Mouse (Mus musculus) limb, embryonic 14.5 days (tissue): ENCODE results near the gene Cuedc1. TPM values are rescaled to one million over a fixed set of nuclear protein-coding genes. Genes with fewer than 3 reads are reported as not detected.

ENCODE experiments used
- ATAC-seq: fragments of 200-750 bp; cut with Nextera tagmentation; 2 replicates; pipeline ENCODE4 v1.8.0; 2017; ENCODE audit warnings: low read depth, moderate number of reproducible peaks, moderate TSS enrichment; ENCODE audit not compliant: low FRiP score
- DNase-seq: peaks from one replicate; pipeline ENCODE4 v3.0.0-alpha.2; 2015; ENCODE audit warnings: low spot score
- H3K27ac ChIP-seq: fragments of 300-500 bp; sonication (generic); replicated peaks from 2 replicates; pipeline ENCODE4 v1.5.1; 2014; ENCODE audit warnings: low read depth, mild to moderate bottlenecking, low read length, moderate library complexity, mixed read lengths
- H3K27me3 ChIP-seq: fragments of 300-500 bp; sonication (generic); 2 replicates; pipeline ENCODE4 v1.6.1; 2014; ENCODE audit warnings: low read length, mixed read lengths; ENCODE audit not compliant: control insufficient read depth, insufficient read depth
- H3K36me3 ChIP-seq: fragments of 300-500 bp; sonication (generic); 2 replicates; pipeline ENCODE4 v1.6.1; 2014; ENCODE audit warnings: mild to moderate bottlenecking, low read length, moderate library complexity, mixed read lengths; ENCODE audit not compliant: control insufficient read depth, insufficient read depth
- H3K4me1 ChIP-seq: fragments of 300-500 bp; sonication (generic); 2 replicates; pipeline ENCODE4 v1.6.1; 2014; ENCODE audit warnings: antibody characterized with exemption, low read length, mixed read lengths; ENCODE audit not compliant: control insufficient read depth, insufficient read depth
- H3K4me2 ChIP-seq: fragments of 300-500 bp; sonication (generic); replicated peaks from 2 replicates; pipeline ENCODE4 v1.6.1; 2014; ENCODE audit warnings: low read depth, mild to moderate bottlenecking, low read length, moderate library complexity; ENCODE audit not compliant: severe bottlenecking
- H3K4me3 ChIP-seq: fragments of 300-500 bp; sonication (generic); replicated peaks from 2 replicates; pipeline ENCODE4 v1.5.1; 2014; ENCODE audit warnings: low read length
- H3K9ac ChIP-seq: fragments of 300-500 bp; sonication (generic); 2 replicates; pipeline ENCODE4 v1.6.1; 2014; ENCODE audit warnings: mild to moderate bottlenecking, low read depth, low read length, moderate library complexity; ENCODE audit not compliant: severe bottlenecking
- H3K9me3 ChIP-seq: fragments of 300-500 bp; sonication (generic); 2 replicates; pipeline ENCODE4 v1.6.1; 2016; ENCODE audit warnings: low read length; ENCODE audit not compliant: control insufficient read depth
- POLR2A ChIP-seq: fragments of 200-500 bp; IDR thresholded peaks from 2 replicates; pipeline ENCODE4 v1.8.0; 2012; ENCODE audit warnings: inconsistent platforms, mild to moderate bottlenecking, moderate library complexity, borderline replicate concordance; ENCODE audit not compliant: insufficient read depth, insufficient read length; ENCODE audit errors: extremely low read depth
- WGBS: fragments of 180-500 bp; shearing (Covaris S2); extraction: QIAGEN DNeasy Blood & Tissue Kit; methylation state at CpG from one replicate; pipeline ENCODE4 v1.1.7; 2014; 5-methylcytosine and 5-hydroxymethylcytosine counted together
- polyA plus RNA-seq, 2 experiments: library from polyadenylated mRNA; depleted of rRNA in 1 of 2; stranded (reverse) in 1 of 2; unstranded in 1 of 2; fragments of >200 nt; fragmentation: Nextera tagmentation in 1 of 2; extraction: Ambion mirVana in 1 of 2; gene quantifications; 2 replicates each; pipeline versions ENCODE4 v1.2.1 to v1.2.3; 2012 to 2014

Cuedc1 gene
- polyA plus RNA-seq, 2 experiments, result 20.9 to 40.6 TPM

DNA sequence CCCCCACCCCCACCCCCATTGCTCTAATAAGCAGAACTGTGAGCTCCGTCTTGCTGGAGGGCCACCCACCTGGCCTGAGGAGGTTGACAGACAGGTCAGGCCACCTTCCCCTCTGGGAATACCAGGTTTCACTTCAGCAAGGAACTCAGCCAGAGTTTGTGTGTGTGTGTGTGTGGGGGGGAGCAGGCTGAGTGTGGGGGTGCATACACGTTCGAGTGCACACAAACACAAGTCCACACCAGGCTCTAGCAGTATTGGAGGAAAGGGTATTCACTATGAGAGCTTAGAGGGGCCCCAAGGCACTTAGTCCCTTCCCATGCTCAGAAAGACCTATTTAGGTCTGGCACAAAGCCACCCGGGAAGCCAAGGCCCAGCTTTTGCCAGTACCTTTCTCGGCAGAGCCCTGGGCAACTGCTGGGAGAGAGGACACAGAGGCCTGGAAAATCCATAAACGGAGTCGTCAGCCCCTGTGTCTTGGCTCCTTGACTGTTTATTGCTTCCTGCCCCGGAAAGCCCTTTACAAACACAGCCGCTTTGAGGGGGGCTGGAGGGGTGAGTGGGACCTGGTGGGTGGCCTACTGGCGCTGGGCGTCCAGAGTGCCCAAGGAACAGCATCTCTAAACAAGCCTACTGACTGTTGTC is 50.9 kb downstream of the Cuedc1 start:
- TF ChIP-seq POLR2A, result no peak
- no peaks in the 10 kb centered on the region for H3K36me3 ChIP-seq
- H3K27me3 ChIP-seq, result no peaks in the 10 kb centered on the region
- peak; percentile 63 for DNase-seq
- whole genome bisulfite sequencing, result 6% methylated on average over 11 of the region's 11 CpGs
- no peaks in the 10 kb centered on the region for H3K9me3 ChIP-seq
- H3K27ac ChIP-seq, result peak overlapping the region; percentile 66
- peak overlapping the region; percentile 28; the same call in 1 of the 2 replicates for H3K9ac ChIP-seq
- peak overlapping the region; percentile 22 for H3K4me2 ChIP-seq
- H3K4me1 ChIP-seq, result peaks cover 61% of the 10 kb centered on the region
- ATAC-seq, result peak; percentile 69
- H3K4me3 ChIP-seq, result no peak overlapping the region

GRCm38 (mm10) chr11:88151379-88152155 is 53.7 kb downstream of the Cuedc1 start:
- H3K27ac ChIP-seq, result peak overlapping the region; percentile 71
- no peak for DNase-seq
- no peaks in the 10 kb centered on the region for H3K36me3 ChIP-seq
- H3K4me2 ChIP-seq, result no peak overlapping the region
- 28% methylated on average over 7 of the region's 7 CpGs for WGBS
- no peak for TF ChIP-seq POLR2A
- peaks cover 71% of the 10 kb centered on the region for H3K4me1 ChIP-seq
- H3K4me3 ChIP-seq, result no peak overlapping the region
- H3K9ac ChIP-seq, result no peak overlapping the region
- H3K27me3 ChIP-seq, result no peaks in the 10 kb centered on the region
- no peak for ATAC-seq
- no peaks in the 10 kb centered on the region for H3K9me3 ChIP-seq

DNA sequence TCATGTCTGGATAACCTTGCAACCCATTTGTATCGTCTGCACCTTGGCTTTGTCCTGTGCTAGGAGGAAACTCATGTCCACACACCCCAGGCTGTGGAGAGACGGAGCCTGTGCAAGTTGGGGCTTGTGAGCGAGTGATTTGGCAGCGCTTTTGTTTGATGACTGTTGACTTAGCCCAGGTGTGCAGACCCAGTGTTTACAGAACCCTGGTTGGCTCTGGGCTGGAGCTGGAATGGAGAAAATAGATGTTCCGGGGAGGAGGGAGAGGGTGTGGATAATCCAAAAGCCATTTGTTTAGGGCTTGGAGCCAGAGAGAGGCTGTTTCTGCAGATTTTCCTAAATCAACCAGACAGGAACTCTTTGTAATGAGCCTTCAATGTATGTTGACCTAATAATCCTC is 56.0 kb downstream of the Cuedc1 start:
- WGBS, result 49% methylated on average over 5 of the region's 5 CpGs
- Histone ChIP-seq H3K4me1 (peaks cover 60% of the 10 kb centered on the region), H3K36me3 (no peaks in the 10 kb centered on the region), H3K27ac (peak overlapping the region; percentile 34; the same call in 1 of the 2 replicates), H3K9ac (no peak overlapping the region), H3K9me3 (no peaks in the 10 kb centered on the region), H3K4me2 (no peak overlapping the region), H3K27me3 (no peaks in the 10 kb centered on the region), H3K4me3 (no peak overlapping the region)
- ATAC-seq, result 0 out of 2 replicates have a peak, but pooled peaks have one; percentile 24
- DNase-seq, result peak; percentile 68
- TF ChIP-seq POLR2A, result no peak

- no peaks in the 10 kb centered on the region for H3K36me3 ChIP-seq
- no peak overlapping the region for H3K9ac ChIP-seq
- no peak overlapping the region for H3K4me2 ChIP-seq
- ATAC-seq, result no peak
- H3K4me3 ChIP-seq, result no peak overlapping the region
- TF ChIP-seq POLR2A, result no peak
- no peaks in the 10 kb centered on the region for H3K27me3 ChIP-seq
- no peaks in the 10 kb centered on the region for H3K9me3 ChIP-seq
- peaks cover 58% of the 10 kb centered on the region for H3K4me1 ChIP-seq
- DNase-seq, result no peak
- WGBS, result 75% methylated on average over 8 of the region's 8 CpGs
- peak overlapping the region; percentile 20; the same call in 1 of the 2 replicates for H3K27ac ChIP-seq
Measured at GRCm38 (mm10) chr11:88154500-88154899, 56.6 kb downstream of the Cuedc1 start.

DNA sequence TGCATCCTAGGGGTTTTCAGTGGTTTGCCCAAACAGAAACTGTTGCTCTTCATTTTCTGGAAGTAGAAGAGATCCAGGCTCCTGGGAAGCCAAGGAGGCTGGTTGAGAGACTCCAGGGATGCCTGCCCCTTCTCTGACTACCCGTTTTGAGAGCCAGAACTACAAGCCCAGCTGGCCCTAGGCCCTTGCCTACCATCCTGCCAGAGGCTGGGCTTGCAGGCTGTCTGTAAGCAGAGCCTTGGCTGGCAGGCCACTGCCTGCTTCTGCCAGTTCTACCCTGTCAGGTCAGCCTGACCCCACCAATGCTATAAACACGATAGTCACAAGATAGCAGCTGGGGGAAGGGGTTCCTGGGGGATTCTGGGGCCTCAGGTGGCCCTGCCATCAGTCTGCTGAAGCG is 57.6 kb downstream of the Cuedc1 start:
- DNase-seq (no peak), ATAC-seq (no peak)
- no peaks in the 10 kb centered on the region for H3K9me3 ChIP-seq
- H3K9ac ChIP-seq, result no peak overlapping the region
- peaks cover 66% of the 10 kb centered on the region for H3K4me1 ChIP-seq
- H3K27me3 ChIP-seq, result no peaks in the 10 kb centered on the region
- H3K27ac ChIP-seq, result no peak overlapping the region
- H3K4me2 ChIP-seq, result no peak overlapping the region
- H3K36me3 ChIP-seq, result no peaks in the 10 kb centered on the region
- H3K4me3 ChIP-seq, result no peak overlapping the region
- no peak for TF ChIP-seq POLR2A
- 50% methylated on average over 3 of the region's 3 CpGs for WGBS
